Mouse (Mus musculus): ENCODE results near the gene Kirrel3. TPM values are rescaled to one million over a fixed set of nuclear protein-coding genes. Genes with fewer than 3 reads are reported as not detected.

Kirrel3 gene
- total RNA-seq (2015) (not detected in 2 replicates), total RNA-seq (2017) (0.03 TPM in 1 of 2 replicates, not detected in the other)

DNA sequence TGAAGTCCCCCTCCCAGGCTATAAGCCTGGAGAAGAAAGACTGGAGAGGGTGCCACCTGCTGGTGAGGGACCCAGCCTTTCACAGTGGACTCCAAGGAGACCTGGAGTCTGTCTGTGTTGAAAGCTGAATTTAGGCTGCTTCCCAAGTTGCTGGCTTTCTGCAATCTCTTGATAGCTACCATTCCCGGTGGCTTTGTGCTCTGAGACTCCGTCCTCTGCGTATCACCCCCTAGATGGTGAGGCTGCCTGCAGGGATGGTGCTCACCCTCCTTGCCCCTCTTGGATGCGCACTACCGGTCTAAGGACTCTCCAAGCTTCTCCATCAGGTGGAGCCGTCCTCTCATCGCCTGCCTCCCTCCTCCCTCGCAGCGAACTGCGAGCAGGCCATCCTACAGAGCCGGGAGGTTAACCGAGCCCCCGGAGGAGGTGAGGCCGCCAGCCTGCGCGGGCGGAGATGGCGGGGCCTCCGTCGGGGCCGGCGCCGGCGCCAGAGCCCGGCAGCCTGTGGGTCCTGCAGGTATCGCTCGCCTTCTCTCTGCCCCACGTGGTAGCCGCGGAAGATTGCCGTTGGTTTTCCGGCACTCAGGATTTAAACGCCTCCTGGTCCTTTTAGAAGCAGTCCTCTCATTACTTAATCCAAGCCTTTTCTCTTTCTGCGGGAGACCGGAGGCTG, at the start of gene Kirrel3:
Kirrel3 (plus strand) TSS at position 136 of the 673 bp plus-strand sequence.
- 0 out of 2 replicates have a peak, but pooled peaks have one; percentile 27 for ATAC-seq (replicated peaks; ENCODE audit: poor library complexity)

DNA sequence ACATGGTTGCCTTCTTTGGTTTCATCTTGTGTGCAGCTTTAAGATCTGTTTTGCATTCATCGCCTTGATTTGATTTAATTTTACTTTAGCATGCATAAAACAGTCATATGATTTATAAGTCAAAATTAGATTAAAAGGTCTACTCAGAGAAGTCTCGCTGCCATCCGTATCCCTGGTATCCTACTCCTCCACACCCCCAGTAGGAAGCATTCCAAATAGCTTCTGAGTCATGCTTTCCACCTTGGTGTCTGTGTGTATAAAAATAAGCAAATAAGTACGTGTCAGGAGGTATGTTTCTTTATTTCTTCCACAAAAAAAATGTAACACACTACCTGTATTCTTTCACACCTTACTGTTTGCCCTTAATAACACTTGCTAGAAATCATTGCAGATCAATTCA, 45.0 kb upstream of the Kirrel3 start:
- no peak for ATAC-seq (replicated peaks; ENCODE audit: poor library complexity)

DNA sequence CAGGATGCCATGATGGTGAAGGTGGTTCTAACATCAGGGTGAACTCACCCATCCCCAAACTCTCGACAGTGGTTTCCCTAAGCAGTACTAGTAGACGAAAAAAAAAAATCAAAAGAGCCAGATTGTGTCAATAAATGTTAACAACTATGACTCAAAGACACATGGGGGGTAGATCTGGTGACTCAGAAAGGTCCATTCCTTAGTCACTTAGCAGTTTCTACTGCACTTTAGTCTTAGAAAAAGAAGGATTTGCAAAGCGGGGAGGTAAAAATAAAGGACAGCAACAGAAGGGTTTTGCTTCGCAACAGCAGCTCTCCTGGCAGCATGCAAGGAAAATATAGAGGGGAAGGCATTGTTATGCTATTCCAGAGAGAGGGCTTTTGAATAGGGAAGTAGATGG, 41.7 kb upstream of the Kirrel3 start:
- no peak for ATAC-seq (replicated peaks; ENCODE audit: poor library complexity)

DNA sequence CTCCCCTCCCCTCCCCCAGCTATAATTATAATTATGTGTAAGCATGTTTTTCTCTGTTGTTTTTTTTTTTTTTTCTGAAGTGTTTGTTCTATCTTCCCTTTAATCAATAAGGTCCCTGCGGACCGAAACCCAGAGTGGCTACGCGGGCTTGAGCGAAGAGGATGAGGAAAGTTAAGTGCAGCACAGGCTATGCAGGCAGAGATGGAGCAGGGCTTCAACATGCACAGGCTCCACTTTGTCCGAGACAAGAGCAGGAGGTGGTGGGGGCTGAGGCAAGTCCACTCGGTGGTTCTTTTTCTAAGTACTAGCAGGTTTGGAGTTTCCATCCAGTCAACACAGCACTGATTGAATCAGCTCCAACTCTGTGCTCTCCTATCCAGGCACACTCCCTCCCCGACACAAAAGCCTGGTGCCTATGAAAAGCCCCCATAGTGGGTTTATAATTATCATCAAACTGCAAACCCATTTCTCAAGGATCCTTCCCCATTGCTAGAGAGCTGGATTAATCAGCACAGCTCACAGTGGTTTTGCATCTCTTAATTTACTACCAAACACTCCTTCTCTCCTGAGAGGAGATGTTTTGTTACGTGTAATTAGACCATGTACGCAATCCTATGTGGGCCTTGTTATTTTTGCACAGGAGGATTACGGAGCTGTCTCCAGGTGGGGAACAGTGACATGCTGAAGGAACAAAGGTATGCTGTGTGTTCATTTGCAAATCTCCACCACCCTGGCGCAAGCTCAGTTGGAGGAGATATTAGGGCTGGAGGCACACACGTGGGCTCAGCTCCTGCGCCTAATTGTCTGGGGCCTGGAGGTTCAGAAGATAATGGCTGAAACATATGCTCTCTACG, 39.0 kb upstream of the Kirrel3 start:
- ATAC-seq (replicated peaks; ENCODE audit: poor library complexity): no peak

DNA sequence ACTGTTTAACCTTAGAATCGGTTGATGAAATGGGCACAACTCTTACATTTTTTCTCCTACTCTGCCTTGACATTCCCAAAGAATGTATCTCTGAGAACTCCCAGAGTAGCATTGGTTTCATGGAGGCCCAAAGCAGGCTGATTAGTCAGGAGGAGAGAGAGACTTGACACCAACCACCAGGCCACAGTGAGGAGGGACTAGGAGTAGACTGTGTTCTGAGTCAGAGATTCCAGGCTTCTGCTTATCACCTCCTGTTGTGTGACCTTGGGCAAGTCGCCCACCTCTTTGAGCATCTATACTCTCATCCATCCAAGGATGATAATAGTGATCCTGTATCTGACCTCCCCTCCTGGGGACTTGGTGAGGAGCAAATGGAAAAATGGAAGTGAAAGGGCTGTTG, 38.0 kb upstream of the Kirrel3 start:
- no peak for ATAC-seq (replicated peaks; ENCODE audit: poor library complexity)

DNA sequence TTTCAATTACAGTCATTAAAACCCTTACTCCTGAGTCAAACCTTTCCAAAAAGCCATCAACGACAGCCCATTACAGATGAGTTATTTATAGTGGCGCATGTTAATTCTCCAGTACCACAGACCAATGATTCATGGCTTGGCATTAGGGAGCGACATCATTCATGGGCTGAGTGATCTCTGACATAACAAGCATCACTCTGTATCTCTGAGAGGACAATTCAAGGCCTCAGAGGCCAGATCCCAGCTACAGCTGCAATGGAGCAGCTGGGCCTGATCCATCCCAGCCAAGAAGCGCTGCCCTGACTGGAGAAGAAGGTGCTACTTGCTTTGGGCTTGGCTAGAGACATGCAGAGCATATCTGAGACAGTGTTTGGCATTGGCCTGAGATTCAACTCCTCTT, 37.2 kb upstream of the Kirrel3 start:
- ATAC-seq (replicated peaks; ENCODE audit: poor library complexity): no peak

DNA sequence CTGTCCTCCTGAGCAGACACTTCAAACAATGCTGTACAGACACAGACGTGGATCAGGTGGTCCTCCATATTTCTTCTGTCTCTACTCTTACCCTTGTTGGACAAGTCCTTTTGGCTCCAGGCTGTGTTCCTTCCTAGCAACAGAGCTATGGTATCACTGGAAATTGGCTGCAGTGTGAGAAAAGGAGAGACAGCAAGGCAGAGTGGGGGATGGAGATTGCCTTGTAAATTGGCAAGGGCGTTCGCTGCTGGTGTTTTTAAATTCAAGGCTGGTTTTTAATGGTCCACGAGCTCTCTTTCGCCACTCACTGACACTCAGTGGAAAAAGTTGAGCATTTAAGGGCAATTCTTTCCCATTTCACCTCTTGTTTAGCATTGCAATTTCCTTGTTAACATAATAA, 27.5 kb upstream of the Kirrel3 start:
- ATAC-seq (replicated peaks; ENCODE audit: poor library complexity): no peak

DNA sequence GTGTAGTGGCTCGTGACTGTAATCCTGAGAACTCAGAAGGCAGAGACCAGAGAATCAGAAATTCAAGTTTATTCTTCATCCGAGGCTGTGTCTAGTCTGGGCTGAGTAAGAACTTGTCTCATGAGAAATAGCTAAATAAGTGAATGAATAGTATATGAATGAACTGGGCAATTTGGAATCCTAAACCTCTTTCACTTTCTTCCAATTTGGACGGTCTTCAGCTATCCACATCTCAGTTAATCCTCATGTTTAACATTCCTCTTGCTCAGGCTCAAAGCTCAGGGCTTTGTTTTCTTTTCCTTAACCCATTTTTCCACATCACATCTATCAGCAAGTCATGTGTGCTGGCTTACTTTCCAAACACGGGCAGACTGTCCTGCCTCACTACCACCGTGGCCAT, 25.7 kb upstream of the Kirrel3 start:
- ATAC-seq (replicated peaks; ENCODE audit: poor library complexity): no peak

DNA sequence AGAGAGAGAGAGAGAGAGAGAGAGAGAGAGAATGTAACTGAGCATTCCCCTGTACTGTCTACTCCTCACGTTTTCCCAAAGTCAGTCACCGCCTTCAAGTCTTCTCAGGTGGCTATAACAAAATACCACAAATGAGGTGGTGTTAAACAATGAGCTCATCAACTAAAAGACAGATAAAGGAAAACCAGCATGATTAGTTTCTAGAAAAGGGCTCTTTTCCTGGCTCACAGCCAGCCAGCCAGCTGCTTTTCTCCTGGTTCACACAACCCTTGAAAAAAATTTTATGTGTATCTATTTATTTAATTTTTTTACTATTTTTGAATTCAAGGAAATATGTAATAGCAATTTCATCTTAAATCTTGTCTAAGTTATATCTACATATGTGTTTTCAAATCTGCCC, 22.0 kb upstream of the Kirrel3 start:
- ATAC-seq (replicated peaks; ENCODE audit: poor library complexity): no peak

DNA sequence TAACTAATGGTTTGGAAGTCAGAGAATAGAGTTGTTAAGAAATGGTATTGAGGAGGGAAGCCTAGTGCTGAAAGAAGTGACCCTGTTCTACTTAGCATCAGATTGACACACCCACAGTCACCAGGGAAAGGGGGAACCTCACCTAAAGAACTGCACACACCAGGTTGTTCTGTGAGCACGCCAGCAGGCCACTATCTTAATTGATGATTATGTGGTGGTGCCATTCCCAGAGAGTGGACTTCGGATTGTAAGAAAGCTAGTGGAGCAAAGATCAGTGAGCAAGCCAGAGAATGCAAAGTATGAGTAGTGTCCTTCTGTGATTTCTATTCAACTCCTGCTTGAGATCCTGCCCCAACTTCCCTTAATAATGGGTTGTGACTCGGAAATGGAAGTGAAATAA, 19.6 kb upstream of the Kirrel3 start:
- ATAC-seq (replicated peaks; ENCODE audit: poor library complexity): no peak

DNA sequence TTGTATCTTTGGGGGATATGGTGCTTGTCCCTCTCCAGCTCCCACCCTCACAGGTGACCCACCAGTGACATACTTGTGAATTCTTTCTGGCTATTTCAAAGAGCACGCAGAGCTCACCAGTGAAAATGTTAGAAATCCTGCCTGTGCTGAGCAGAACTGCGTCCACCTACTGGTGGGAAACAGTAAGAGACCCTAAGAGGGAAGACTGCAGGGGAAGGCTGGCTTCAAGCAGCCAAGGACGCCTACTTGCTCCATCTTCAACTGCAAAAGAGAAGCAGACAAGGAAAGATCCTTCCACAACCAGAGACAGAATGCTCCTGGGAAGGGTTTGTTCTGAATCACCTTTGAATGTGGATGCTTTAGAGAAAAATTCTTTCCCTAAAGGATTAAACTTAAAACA, 16.5 kb upstream of the Kirrel3 start:
- ATAC-seq (replicated peaks; ENCODE audit: poor library complexity): no peak

DNA sequence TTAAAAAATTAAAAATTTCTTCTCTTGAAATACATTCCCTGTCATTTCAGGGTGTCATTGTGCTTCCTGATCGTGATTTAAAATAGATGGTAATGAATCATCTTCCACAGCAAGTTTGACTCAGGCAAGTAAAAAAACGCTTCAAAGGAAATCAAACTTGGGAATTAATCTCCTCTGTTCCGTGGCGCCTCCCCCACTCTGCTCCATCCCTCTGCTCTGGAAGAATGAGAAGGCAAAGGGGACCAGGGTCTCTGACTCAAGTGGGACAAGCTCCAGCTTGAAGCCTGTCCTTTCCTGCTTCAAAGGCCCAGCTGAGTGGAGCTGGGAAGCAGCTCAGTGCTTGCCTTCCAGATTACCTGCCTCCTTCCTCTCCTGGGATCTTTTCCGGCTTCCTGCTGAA, 9.5 kb upstream of the Kirrel3 start:
- ATAC-seq (replicated peaks; ENCODE audit: poor library complexity): no peak

DNA sequence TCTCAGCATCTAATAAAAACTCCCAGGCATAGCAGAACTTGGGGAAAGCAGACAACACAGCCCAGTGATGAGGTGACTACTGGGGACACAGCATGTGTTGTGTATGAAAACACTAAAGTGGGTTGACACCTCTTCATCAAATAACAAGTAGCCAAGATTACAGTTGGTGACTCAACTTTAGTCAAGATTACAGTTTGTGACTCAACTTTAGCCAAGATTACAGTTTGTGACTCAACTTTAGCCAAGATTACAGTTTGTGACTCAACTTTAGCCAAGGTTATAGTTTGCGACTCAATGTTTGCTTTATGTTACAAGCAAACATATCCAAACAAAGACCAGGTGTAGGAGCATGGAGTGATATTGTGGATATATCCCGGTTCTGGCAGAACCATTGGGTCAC, 7.2 kb upstream of the Kirrel3 start:
- no peak for ATAC-seq (replicated peaks; ENCODE audit: poor library complexity)

DNA sequence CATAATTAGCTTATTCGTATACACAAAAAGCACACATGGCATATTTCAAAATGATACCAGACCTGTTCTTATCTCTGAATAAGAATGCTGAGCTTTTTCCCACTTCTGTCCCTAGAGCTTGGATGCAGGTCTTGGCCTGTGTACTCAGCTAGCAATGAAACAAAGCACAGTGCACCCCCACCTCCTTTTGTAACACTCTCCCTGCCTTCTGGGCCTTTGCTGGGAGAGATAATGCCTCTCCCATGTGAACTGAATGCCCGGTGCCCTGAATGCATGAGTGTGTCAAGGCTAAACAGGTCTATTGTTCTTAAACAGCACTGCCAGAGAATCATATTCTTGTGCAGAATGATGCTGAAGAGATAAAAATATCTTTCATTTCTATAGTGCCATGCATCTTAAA, 2.5 kb upstream of the Kirrel3 start:
- ATAC-seq (replicated peaks; ENCODE audit: poor library complexity): no peak

DNA sequence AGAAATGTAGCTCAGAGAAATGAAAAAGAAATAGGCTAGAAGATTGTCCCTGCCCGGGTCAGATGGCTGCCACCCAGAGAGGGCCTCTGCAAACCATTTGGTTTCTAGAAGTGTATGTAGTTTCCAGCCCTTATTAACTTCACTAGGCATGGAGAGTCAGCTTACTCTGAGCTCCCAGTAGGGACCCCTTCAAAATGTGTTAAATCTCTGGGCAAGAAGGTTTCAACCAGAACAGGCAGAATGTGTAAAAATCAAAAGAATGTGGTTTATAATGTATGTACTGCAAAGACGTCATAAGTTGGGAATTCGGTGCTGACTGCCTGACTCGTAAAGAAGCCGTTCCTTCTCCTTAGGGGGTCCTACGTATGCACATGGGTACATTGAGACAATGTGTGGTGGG, 1.0 kb upstream of the Kirrel3 start:
- ATAC-seq (replicated peaks; ENCODE audit: poor library complexity): no peak

DNA sequence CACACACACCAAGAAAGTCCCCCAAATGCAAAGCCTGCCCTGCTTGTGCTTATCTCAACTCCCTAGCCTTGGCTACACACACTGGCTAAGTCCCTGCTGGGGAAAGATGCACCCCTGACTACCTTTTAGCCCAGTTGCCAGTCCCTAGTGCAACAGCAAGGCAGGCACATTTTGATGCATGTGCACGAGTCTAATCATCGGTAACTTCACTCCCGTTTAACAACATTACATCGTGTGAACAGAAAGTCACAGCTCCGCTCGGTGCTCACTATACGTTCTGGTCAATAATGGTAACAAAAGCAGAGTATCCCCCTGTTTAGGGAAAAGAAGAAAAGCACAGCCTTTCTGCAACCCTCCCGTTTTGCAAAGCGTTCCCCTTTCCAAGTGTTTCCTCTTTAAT, 2.6 kb downstream of the Kirrel3 start:
- no peak for ATAC-seq (replicated peaks; ENCODE audit: poor library complexity)

DNA sequence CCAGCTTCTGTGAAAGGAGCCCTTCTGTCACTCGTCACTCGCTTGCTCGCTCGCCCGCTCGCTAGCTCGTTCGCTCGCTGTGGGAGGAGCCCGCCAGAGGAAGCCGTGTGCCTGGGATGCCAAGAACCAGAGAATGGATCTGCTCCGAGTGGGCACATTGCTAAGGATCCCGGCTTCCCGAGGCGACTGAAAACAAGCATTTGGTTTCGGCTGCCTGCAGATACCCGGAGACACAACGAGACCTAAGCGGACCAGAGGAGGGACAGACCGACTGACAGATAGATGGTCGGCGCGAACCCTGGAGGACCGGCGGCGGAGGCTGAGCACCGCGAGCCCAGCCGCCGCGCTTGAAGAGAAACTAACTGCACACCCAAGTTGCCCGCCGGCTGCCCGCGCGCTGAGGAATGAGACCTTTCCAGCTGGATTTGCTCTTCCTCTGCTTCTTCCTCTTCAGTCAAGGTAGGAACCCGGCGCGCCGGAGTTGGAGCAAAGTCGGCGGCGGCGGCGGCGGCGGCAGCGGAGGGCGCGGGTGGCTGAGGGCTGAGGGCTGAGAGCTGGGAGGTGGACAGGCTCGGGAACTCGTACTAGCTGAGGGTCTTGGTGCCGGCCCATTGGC, 3.1 kb downstream of the Kirrel3 start:
- ATAC-seq (replicated peaks; ENCODE audit: poor library complexity): peak; percentile 74

DNA sequence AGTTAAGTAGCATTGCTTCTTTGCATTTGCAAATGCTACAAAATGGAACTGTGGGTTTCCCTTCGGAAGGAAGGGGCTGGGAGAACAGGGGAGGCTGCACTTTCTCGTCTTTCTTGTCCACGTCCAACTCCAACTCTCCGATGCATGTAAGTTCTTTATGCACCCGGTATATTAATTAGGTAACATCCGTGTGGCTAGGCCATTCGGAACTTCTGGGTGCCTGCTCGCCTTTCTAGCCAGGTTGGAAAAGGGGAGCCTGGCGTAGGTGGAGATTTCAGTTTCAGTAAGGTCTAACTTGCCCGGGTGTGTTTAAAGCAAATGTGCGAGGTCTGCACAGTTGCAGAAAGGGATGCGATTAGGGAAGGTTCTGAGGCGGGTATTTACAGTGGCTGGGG, 3.6 kb downstream of the Kirrel3 start:
- no peak for ATAC-seq (replicated peaks; ENCODE audit: poor library complexity)

DNA sequence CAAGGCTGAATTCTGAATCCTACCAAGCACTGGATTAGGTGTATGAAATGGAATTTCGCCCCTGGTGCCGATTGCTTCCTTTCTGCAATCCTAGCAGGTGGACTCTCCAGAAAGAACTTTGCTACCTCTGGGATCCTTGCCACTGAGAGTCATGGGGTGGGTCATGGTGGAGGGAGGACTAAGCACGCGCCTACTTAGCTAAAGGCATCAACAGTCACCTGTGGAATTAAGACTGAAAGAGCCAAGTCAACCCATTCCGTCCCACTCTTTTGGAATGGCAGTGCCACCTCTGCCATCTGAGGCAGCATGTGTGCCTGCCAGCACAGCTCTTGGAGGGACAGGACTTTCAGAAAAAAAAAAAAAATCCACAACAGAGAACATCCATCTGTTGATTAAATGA, 4.1 kb downstream of the Kirrel3 start:
- no peak for ATAC-seq (replicated peaks; ENCODE audit: poor library complexity)

DNA sequence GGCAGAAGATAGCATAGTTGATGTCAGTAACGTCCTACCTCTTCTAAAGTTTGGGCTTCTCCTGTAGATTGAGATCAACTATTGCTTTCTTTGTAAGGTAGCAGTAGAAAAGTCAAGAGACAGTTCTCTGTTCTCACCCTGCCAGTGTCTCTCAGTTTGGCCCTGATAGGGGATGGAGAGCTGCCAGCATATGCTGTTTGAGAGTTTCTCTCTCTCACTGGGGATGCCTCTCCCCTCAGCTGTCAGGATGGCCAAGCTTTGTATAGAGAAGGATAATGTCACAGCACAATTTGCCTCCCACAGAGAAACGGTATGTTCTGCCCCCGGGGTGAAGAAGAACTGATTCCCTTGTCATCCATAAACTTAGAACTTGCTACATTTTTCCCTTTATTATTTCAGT, 6.4 kb downstream of the Kirrel3 start:
- ATAC-seq (replicated peaks; ENCODE audit: poor library complexity): no peak

DNA sequence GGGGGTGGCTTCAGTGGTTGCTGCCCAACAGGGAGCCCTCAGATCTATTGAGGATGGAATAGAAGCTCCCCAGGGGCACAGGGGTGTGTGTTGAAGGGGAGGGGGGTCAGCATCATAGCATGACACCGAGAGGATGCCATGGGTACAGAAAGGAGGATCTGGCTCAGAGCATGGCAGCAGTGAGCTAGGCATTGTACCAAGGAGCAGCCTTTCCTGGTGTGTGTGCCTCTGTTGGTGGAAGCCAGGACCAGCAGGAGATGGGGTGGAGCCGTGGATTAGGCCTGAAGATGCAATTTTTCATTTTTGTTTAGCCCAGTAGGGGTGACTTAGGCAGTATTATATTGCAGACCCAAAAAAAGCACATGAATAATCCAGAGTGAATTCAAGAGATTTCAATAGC, 7.9 kb downstream of the Kirrel3 start:
- no peak for ATAC-seq (replicated peaks; ENCODE audit: poor library complexity)

DNA sequence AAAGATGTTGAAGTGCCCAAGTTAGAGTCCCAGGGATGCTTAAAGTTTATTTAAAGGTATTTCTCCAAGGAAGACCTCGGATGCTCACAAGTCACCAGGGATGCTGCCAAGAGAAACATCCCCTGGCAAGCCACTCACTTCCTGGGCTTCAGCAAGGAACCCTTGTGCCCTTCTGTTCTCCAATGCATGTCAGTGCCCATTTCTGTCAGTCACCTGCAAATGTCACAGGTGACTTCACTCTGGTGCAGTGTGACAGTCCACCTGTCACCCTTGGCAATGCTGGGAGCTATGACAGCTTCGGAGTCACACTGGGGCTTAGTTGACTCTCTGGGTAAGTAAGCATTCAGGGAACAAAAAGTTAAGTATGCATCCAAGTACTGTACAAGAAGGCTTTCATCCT, 12.4 kb downstream of the Kirrel3 start:
- ATAC-seq (replicated peaks; ENCODE audit: poor library complexity): no peak
